Mouse (Mus musculus): ENCODE results near the gene Npb. TPM values are rescaled to one million over a fixed set of nuclear protein-coding genes. Genes with fewer than 3 reads are reported as not detected.

Npb gene
- total and polyA plus RNA-seq, 3 experiments, result 1.9 to 3.8 TPM; not detected in 1

DNA sequence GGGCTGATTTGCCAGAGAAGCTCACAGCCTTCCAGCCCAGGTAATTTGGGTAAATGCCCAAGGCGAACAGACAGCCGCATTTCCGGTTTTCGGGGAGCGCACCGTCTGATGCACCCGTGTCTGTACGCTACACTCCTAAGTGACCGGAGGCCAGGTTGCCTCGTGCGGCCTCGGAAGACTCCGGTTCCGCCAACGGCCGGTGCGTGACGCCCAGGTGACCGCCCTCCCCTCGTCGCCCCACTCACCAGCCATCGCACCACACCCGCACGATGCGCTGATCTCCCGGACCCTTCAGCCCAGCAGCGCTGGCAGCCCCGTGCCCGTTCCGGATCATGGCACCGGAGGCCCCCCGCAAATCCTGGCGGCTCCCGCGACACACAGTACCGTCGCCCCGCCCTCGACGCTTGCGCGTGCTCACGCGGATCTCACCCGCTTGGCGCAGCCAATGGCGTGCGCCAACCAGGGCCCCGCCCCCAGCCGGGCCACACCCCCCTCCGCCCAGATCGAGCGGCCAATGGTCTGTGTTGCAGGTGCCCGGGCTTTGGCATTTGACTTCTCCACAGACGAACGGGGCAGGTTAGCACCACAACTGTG, 9.3 kb downstream of the Npb start, which contains the start of gene Pcyt2:
Gene Pcyt2 (minus strand): TSS at position 418 of the 594 bp plus-strand sequence.
- no peaks in the 10 kb centered on the region for H3K27me3 ChIP-seq (ENCODE audit: insufficient read depth, low read length)
- H3K4me3 ChIP-seq (ENCODE audit: low read depth, low read length), result peak within 1 kb of the TSS; percentile 98
- ATAC-seq (ENCODE audit: extremely low read depth, insufficient number of reproducible peaks, low FRiP score, poor library complexity, severe bottlenecking), result peak; percentile 81
- peaks cover 90% of the 10 kb centered on the region for H3K36me3 ChIP-seq (replicated peaks)
- peaks cover 77% of the 10 kb centered on the region for H3K4me1 ChIP-seq (ENCODE audit: insufficient read depth, low read depth, low read length)
- H3K9me3 ChIP-seq (replicated peaks), result peaks cover 4% of the 10 kb centered on the region; the same call in 1 of the 2 replicates
- TF ChIP-seq GATA2 (IDR thresholded peaks at IDR 0.05; ENCODE audit: borderline replicate concordance, low read depth, low read length), result no peak
- TF ChIP-seq CTCF (IDR thresholded peaks at IDR 0.05; ENCODE audit: low read depth, low read length), result no peak
- no peak for TF ChIP-seq TAL1 (conservative IDR thresholded peaks at IDR 0.05; ENCODE audit: low read depth, low read length)
- TF ChIP-seq POLR2AphosphoS5 (IDR thresholded peaks at IDR 0.05; ENCODE audit: insufficient replicate concordance, low read depth, low read length), result no peak
- no peak for TF ChIP-seq GATA1 (IDR thresholded peaks at IDR 0.05; ENCODE audit: borderline replicate concordance, low read length)
- DNase-seq (ENCODE audit: low spot score), result peak; percentile 96

DNA sequence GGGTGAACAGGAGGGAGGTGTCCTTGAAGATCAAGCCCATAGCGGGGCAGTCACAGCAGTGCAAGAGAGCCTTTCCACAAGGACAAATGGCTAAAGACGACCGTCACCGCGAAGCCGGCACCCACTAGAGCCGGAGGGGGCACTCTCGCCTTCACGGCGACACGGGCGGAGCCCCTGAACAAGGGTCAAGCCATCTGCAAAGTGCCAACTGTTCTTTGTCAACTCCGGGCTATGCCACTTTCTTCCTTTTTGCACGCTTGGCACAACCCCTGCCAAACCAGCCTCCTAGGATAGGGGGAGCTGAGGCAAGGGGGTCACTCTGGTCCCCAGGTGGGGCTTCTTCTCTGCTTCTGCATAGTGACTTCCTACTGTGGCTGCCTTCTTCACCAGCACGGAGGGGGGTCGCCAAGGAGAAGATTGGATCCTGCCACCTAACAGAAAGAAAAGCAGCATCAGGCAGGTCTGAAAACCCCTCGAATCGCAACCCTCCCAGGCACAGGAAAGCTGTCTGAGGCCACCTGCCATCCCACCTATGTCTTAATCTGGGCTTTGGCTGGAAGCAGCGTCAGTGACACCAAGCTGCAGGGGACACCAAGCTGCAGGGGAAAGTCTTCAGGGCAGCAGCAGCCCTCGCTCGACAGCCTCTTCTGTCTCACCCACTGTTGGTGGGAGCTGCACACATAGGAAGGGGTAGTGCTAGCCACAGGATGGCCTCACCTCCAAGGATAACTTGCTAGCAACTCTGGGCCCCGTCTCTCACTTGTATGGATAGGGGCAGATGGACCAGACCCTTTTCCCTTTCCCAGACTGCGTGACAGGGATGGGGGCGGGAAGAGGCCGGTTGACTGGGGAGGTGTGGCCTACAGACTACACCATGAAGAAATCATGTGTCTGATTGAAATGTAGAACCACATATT, 10.6 kb downstream of the Npb start:
- Histone ChIP-seq H3K9me3 (replicated peaks) (peaks cover 4% of the 10 kb centered on the region; the same call in 1 of the 2 replicates), H3K27me3 (ENCODE audit: insufficient read depth, low read length) (no peaks in the 10 kb centered on the region), H3K36me3 (replicated peaks) (peaks cover 90% of the 10 kb centered on the region), H3K4me1 (ENCODE audit: insufficient read depth, low read depth, low read length) (peaks cover 79% of the 10 kb centered on the region), H3K4me3 (ENCODE audit: low read depth, low read length) (no peak overlapping the region; the same call in 1 of the 2 replicates)
- TF ChIP-seq TAL1 (conservative IDR thresholded peaks at IDR 0.05; ENCODE audit: low read depth, low read length) (no peak), GATA2 (IDR thresholded peaks at IDR 0.05; ENCODE audit: borderline replicate concordance, low read depth, low read length) (no peak), CTCF (IDR thresholded peaks at IDR 0.05; ENCODE audit: low read depth, low read length) (no peak), POLR2AphosphoS5 (IDR thresholded peaks at IDR 0.05; ENCODE audit: insufficient replicate concordance, low read depth, low read length) (no peak), GATA1 (IDR thresholded peaks at IDR 0.05; ENCODE audit: borderline replicate concordance, low read length) (no peak)
- ATAC-seq (ENCODE audit: extremely low read depth, insufficient number of reproducible peaks, low FRiP score, poor library complexity, severe bottlenecking) (no peak), DNase-seq (ENCODE audit: low spot score) (no peak)

DNA sequence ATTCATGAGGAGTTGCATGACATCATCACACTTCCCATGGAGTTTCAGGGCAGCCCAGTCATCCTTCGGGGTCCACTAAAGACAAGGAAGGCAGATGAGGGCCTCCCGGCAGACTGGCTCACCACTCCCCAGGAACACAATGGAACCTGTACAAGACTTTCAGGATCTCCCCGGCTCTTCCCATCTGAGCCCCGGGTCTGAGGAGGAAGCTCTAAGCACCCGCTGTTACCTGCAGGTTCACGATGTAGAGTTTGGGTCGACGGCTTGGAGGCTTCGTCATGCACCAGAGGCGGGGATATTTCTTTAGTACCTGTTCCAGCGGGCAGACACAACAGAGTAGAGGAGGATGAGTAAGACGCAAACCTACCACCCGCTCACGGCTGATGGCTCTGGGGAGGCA, 11.9 kb downstream of the Npb start:
- Histone ChIP-seq H3K36me3 (replicated peaks) (peaks cover 82% of the 10 kb centered on the region), H3K9me3 (replicated peaks) (peaks cover 4% of the 10 kb centered on the region; the same call in 1 of the 2 replicates), H3K4me3 (ENCODE audit: low read depth, low read length) (peak overlapping the region; percentile 24; the same call in 1 of the 2 replicates), H3K27me3 (ENCODE audit: insufficient read depth, low read length) (no peaks in the 10 kb centered on the region), H3K4me1 (ENCODE audit: insufficient read depth, low read depth, low read length) (peaks cover 76% of the 10 kb centered on the region)
- ATAC-seq (ENCODE audit: extremely low read depth, insufficient number of reproducible peaks, low FRiP score, poor library complexity, severe bottlenecking) (no peak), DNase-seq (ENCODE audit: low spot score) (no peak)
- TF ChIP-seq GATA1 (IDR thresholded peaks at IDR 0.05; ENCODE audit: borderline replicate concordance, low read length), result no peak
- TF ChIP-seq CTCF (IDR thresholded peaks at IDR 0.05; ENCODE audit: low read depth, low read length), result no peak
- no peak for TF ChIP-seq POLR2AphosphoS5 (IDR thresholded peaks at IDR 0.05; ENCODE audit: insufficient replicate concordance, low read depth, low read length)
- TF ChIP-seq GATA2 (IDR thresholded peaks at IDR 0.05; ENCODE audit: borderline replicate concordance, low read depth, low read length), result no peak
- TF ChIP-seq TAL1 (conservative IDR thresholded peaks at IDR 0.05; ENCODE audit: low read depth, low read length), result no peak

DNA sequence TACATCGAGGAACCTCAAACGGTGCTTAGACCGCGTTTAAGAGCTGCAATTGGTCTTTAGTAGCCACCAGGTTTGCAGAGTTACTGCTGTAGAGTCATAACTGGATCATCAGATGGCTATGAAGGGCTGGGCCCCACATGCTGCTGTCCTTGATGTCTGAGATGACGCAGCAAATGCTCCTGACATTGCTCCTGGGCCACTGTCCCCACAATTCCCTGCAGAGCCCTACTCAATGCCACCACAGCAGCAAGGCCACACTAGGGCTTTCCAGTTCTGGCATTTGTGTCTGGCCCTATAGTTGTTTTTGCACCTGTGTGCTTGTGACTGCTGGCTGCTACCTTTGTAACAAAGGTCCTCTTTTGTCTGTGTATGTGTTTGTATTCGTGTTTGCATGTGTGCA, 14.5 kb downstream of the Npb start:
- peaks cover 4% of the 10 kb centered on the region; the same call in 1 of the 2 replicates for H3K9me3 ChIP-seq (replicated peaks)
- peaks cover 91% of the 10 kb centered on the region for H3K36me3 ChIP-seq (replicated peaks)
- DNase-seq (ENCODE audit: low spot score) (no peak), ATAC-seq (ENCODE audit: extremely low read depth, insufficient number of reproducible peaks, low FRiP score, poor library complexity, severe bottlenecking) (no peak)
- TF ChIP-seq TAL1 (conservative IDR thresholded peaks at IDR 0.05; ENCODE audit: low read depth, low read length), result no peak
- no peak for TF ChIP-seq GATA1 (IDR thresholded peaks at IDR 0.05; ENCODE audit: borderline replicate concordance, low read length)
- no peak for TF ChIP-seq CTCF (IDR thresholded peaks at IDR 0.05; ENCODE audit: low read depth, low read length)
- no peaks in the 10 kb centered on the region for H3K27me3 ChIP-seq (ENCODE audit: insufficient read depth, low read length)
- no peak overlapping the region for H3K4me3 ChIP-seq (ENCODE audit: low read depth, low read length)
- peaks cover 78% of the 10 kb centered on the region for H3K4me1 ChIP-seq (ENCODE audit: insufficient read depth, low read depth, low read length)

DNA sequence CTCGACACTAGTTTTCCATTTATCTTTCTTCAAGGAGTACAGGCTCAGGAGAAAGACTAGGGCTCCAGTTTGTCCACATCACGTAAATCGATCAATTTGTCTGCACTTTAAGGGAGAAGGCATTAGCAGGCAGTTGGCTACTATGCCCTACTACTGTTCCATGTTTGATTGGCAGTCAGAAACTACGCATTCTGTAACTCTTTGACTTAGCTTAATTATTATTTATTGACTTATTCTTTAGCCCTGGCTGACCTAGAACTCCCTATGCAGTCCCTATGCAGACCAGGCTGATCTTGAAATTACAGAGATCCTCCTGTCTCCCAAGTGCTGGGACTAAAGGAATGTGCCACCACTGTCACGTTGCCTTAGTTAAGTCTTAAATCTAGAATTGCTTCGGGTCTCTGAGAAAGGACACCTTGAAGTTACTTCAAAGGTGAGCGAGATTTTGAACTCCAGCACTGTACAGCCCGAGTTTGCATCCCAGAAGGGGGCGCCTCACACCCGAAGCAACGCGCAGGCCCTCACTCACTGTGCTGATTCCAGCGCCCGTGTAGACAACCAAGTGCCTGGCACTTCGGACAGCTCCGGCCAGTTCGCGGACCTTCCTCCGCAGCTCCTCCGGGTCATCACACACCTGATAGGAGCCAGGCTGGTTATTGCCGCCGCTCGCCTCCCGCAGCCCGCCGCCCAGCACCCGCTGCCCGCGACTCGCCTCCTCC, 15.8 kb downstream of the Npb start:
- Histone ChIP-seq H3K27me3 (ENCODE audit: insufficient read depth, low read length) (no peaks in the 10 kb centered on the region), H3K36me3 (replicated peaks) (peaks cover 89% of the 10 kb centered on the region), H3K4me3 (ENCODE audit: low read depth, low read length) (peak overlapping the region; percentile 98), H3K9me3 (replicated peaks) (no peaks in the 10 kb centered on the region), H3K4me1 (ENCODE audit: insufficient read depth, low read depth, low read length) (peaks cover 76% of the 10 kb centered on the region)
- peak; percentile 60 for DNase-seq (ENCODE audit: low spot score)
- no peak for ATAC-seq (ENCODE audit: extremely low read depth, insufficient number of reproducible peaks, low FRiP score, poor library complexity, severe bottlenecking)
- no peak for TF ChIP-seq TAL1 (conservative IDR thresholded peaks at IDR 0.05; ENCODE audit: low read depth, low read length)
- TF ChIP-seq GATA1 (IDR thresholded peaks at IDR 0.05; ENCODE audit: borderline replicate concordance, low read length), result no peak
- TF ChIP-seq CTCF (IDR thresholded peaks at IDR 0.05; ENCODE audit: low read depth, low read length), result 0 out of 2 replicates have a peak, but pooled peaks have one; percentile 23
- no peak for TF ChIP-seq POLR2AphosphoS5 (IDR thresholded peaks at IDR 0.05; ENCODE audit: insufficient replicate concordance, low read depth, low read length)
- no peak for TF ChIP-seq GATA2 (IDR thresholded peaks at IDR 0.05; ENCODE audit: borderline replicate concordance, low read depth, low read length)
